Mouse (Mus musculus) forelimb bud, embryonic 11.5 days (tissue): Measurements from ENCODE around the gene Sec22a.

Source experiments
- DNase-seq: peaks from one replicate; pipeline ENCODE4 v3.0.0-alpha.2; 2012; ENCODE audit warnings: low read depth, low spot score

Gene Sec22a

DNA sequence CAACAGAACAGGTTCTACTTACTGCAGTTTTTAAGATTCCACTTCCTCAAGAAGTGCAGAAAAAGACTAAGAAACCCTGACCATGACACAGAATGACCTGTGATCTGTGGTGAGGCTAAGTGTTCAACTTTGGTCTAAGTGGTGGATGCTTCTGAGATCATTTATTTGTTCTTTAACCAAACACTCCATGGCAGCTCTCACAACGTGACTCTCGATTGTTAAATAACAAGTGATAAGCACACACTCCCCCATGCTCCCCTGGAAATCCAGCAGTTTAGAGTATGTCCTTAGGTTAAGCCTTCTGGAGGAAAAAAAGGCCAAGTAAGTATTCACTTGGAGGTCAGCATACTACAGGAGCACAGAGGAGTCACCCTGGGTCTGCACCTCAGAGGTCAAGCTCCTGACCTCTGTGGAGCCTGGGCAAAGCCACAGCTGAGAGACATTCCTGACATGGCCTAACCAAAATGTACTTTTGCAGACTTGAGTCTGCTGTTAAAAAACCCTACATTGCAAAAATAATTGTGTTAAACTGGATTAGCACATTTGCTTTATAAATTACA, 53.1 kb downstream of the Sec22a start:
- no peak for DNase-seq

DNA sequence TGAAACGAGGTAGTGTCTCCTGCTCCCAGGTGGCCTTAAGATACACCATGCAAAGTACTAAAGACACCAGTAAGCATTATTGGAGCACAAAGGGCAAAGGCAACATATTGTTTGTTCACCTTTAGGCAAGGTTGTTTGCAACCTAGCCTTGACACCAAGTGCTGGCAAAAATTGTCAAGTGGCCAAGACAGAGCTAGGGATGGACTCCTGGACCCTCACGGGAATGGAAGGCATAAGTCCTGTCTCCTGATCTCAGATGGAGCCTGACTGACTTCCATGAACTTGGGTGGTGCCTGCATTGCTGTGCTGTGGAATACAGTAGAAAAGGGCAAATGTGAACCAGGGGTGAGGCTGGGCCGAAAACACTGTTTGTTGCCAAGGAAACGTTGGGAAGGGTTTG, 54.1 kb downstream of the Sec22a start:
- no peak for DNase-seq

DNA sequence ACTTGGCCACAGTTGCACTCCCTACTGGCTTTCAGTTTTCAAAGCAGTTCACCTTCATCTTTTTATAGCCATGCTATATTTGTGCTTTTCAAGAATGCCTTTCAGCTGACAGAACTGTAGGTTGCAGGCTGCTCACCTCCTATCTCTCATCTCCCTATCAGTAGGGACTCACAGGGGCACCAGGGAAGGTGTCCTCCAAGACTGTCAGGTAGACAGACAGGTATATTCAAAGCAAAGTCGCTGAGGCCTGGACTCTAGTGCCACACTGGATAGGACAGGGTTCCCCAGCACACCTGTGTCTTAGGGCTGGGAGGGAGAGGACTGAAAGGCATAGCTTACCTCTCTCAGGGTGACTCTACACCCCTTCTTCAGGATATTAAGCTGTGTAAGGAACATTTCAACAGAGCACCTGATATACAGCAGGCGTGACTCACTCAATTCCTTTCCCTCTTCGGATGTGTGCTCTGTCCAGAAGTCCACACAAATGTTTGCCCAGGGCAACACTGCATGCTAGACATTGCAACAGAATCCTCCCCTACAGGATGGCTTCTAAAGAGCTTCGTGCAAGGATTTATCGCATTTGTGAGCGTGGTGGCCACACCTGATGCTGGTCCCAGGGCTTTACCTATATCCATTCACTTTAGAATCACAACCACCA, 55.1 kb downstream of the Sec22a start:
- DNase-seq: no peak

DNA sequence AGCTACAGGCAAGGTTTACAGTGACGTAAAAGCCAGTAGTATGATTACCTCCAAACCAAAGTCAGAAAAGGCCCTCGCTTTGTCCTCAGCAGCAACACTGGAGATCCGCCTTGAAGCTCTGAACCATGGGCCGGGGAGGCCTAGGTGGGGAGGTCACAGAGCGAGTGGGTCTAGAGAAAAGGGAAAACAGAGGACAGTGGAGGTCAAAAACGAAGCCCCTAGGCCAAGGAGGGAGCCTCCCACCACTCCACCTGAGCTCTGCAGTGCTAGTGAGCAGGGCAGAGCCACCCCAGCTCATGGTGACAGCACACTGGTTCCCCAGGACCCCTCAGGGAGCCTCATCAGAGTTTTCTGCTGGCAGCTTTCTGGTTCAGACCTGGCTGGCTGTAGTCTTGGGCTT, 55.7 kb downstream of the Sec22a start:
- DNase-seq: no peak

DNA sequence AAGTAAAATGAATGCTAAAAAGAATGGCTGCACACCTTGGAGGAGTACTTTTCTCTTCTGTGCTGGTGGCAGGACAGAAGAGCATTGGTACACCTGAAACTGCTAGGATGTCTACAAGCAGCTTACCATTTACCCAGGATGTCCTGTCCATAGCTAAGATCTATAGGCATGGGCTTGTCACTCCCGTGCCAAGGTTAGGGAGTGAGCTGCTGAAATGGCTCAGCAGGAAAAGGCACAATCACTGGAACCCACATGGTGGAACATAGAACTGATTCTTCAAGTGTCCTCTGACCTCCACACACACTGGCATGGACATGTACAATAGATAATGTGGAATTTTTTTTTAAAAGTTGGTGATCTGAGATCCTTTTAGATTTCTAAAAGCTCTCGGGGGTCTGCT, 56.4 kb downstream of the Sec22a start:
- DNase-seq: no peak

DNA sequence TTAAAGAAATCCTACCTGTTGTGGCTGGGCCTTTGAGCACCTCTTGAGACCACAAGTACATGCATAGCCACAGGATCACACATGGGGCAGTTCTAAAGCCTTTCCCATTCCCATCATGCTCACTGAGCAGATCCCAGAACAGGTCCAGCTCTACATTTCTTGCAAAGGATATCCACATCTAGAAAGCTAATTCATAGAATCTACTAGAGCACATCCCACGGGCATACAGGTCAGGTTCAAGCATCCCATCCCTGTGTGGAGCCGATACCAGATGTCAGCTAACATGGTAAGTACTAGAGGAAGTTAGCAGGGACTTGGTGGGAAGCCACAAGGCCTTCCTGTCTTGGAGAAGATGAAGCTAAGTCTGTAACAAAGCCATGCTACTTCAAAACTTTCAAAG, 57.1 kb downstream of the Sec22a start:
- no peak for DNase-seq

DNA sequence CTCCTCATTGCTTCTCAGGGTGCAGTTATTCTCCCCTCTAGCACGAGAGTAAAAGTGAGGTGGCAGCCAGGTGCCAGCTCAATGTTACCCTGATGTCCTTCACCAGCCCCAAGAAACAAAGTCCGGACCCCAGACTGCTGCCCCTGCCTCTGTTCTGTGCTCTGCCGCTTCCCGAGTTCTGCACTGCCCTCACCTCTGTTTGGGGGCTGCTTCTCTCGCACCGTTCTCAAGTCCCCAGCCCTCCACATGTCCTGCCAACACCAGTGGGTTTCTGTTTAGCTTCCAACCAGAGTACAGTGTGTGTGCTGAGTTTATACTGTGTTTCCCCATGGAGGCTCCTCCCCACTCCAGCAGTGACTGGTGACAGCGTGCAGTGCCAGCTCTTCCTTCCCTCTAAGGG, 58.5 kb downstream of the Sec22a start:
- DNase-seq: no peak

DNA sequence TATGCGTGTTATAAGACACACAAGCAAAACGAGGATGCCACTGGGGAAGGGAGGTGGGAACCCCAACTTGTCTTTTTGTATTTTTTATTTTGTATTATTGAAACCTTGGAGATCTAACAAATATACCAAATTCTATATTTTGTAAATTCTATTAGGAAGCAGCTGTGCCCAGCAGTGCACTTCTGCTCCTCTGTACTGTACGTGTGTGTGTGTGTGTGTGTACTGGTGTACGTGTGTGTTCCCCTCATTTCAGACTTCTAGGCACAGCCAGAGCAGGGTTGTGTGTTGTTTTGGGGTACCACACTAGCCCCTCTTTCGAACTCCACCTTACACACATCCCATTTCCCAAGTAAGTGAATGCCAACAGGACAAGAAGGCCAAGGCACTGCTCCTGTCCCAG, 59.3 kb downstream of the Sec22a start:
- DNase-seq: no peak

DNA sequence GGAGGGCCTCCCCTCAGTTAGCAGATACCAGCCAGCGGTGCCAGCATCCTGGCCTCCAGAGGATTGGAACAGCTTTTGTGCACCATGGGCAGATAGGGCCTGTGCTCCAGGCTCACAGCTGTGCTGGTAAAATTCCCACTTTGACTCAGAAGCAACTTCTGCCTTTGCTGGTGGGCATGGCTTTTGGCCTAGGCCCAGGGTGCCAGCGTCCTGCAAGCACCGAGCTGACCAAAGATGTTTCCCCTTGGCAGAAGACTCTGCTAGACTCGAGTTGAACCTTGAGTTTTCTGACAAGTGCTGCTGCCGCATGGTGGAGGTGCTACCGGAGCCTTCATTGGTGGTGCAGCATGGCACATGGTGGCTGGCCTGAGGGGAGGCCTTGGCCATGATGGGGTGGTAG, 60.0 kb downstream of the Sec22a start:
- no peak for DNase-seq

DNA sequence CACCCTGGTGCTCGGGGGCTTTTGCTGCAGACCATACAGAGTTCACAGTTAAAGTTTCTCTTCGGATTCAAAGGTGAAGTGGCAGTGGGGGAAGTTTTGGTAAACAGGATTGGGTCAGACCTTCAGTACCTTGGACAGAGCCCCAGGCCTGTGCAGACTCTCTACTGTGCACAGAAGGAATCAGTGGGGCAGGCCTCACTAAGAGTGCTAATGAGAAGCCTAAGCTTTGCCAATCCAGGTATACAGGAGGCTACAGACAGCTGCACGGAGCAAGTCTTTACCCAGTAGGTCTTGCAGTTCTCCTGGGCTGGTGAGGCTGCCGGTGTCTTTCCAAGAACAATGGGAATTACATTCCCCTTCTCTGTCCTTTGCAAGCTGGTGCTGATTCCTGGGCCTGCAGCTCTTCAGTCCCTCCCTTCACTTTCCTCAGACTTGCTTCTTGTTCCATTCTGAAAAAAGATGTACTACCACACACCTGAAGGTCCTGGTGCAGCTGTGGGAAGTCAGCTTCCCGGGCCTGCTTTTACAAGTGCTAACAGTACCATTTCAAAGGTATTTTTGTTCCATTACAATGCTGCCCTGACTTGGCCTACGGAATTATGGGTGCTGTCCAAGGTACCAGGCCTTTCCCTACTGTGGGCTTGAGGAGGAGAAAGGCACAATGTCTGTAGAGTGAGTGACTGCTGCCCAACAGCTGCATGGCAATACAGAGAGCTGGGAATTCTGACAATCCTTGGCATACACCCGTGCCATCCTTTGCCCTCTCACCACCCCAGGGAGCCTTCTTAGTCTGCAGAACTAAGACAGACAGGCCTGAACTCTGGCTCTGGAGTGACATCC, 61.1 kb downstream of the Sec22a start:
- peak; percentile 73 for DNase-seq

DNA sequence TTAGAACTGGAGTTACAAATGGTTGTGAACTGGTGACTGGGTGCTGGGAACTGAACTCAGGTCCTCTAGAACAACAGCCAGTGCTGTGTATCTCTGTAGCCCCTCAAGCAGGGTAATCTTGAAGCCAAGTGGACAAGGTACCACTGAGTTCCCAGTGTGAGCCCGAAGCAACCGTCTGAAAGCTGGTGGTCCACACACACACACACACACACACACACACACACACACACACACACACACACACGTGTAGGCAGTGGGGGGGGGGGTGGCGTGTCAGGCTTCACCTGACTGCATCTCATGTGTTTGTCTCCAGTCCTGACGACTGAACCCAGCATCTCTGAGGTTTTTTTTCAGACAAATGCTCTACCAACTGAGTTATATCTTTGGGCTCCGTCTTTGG, 63.6 kb downstream of the Sec22a start:
- no peak for DNase-seq

DNA sequence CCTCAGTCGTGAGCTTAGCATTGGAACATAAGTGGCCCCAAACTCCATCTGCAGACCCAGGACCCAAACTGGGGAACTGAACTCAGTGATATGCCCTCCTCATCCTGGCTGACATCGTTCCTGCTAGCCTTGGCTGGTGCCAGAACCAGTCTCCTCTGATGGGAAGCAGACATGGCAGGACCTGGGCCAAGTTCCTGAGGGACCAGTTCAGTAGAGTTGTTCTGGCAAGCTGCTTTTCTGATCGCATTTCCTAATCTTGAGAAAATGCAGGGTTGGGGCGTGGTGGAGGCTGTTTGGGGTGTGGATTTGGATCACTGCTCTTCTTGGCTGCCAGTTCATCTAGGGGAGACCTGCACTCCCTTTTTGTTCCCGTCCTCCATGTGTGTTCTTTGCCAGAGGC, 65.9 kb downstream of the Sec22a start:
- DNase-seq: no peak

DNA sequence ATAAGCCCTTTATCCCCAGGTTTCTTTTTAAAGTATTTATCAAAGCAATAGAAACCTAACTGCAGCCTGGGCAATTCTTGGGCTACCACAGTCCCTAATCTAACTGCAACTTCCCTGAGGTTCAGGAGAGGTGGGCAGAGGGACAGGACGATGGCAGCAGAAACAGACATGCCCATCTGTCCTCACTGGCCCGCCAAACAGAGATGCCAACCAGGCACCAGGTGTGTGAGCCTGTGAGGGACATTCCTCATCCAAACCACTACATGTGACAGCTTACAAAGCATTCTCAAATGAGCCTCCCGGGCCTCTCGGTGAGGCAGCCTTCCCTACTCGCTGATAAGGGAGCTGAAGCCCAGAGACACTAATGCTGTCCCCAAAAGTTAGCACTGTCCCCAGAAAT, 76.5 kb downstream of the Sec22a start:
- DNase-seq: no peak

DNA sequence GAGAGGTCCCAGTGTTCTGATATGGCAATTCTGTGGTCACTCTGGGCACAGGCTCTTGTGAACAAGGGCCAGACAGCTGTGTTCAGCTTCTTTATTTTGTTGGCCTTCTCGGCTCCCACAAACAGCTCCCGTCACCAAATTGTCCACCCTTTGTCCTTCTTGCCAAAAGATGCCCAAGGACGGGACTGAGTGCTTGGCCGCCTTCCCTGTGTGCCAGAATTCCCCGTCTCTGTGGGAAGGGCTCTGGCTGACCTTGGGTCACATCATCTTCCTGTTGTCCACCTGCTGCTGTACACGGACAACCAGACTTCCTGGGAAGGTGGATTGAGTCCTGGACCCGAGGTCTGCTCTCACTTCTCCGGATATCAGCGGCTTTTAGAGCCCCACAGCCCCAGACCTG, 77.9 kb downstream of the Sec22a start:
- DNase-seq: no peak

DNA sequence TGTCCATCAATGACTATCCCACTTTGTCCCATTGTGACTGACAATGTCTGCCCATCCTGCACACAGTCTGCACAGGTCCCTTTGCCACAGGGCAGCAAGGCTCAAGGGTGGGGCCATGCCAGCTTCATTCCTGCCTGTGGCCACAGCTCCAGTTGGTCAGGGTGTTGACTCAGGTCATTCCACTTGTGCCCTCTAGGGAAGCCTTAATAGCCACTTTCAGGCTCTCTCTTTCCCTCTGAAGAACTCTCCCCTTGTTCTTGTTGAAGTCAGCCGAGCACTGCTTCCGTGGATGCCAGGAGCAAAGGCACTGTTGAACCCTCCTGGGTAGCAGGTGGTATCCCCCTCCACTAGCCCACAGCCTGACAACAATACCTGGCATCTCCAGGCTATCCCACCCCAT, 81.3 kb downstream of the Sec22a start:
- DNase-seq: no peak

DNA sequence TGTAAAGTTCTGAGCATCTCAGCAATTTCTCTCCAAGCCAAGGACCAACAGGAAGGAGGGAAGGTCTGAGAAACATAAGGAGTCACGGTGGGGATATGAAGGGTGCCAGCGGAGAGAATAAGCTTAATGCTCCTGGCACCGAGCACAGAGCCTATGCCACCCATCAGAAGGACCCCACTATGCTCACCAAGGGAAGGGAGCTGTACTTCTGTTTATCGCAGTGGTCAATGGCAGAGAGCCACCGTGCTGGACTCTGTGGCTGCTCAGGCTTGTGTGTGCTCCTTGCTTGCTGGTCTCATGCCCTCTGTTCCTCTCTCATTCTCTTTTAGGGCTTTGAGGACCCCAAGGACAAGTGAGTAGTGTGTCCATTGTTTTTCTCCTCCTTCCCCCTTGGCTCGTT, 85.6 kb downstream of the Sec22a start:
- no peak for DNase-seq

DNA sequence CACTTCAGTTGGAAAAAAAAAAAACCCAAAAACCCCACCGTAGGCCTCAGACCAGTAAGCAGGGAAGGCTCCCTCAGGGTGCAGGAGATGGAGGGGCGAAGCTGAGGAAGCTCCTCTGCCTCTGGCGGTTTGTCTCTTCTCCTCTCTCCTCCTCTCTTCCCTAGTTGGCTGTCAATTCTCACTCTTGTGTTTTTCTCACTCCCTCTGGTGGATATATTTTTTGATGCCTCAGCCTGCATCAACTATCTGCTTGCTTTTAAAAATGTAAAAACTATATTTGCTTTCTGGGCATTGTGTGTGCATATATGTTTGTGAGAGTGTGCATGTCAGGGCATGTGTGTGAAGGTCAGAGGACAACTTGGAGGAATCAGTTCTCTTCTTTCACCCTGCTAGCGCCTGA, 91.3 kb downstream of the Sec22a start:
- DNase-seq: no peak

DNA sequence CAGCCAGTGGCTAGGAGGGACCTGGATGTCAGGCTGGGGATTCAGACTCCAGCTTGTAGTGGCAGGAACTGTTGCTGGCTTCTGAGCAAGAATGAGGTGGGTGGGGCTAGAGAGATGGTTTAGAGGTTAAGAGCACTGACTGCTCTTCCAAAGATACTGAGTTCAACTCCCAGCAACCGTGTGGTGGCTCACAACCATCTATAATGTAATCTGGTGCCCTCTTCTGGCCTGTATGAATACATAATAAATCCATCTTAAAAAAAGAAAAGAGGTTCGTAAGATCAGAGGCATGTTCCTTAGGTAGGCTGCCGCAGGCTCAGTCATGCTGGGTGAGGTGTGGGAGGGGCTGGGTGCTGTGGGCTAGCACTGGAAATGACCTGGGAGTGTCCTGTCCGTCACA, 92.1 kb downstream of the Sec22a start:
- DNase-seq: no peak

DNA sequence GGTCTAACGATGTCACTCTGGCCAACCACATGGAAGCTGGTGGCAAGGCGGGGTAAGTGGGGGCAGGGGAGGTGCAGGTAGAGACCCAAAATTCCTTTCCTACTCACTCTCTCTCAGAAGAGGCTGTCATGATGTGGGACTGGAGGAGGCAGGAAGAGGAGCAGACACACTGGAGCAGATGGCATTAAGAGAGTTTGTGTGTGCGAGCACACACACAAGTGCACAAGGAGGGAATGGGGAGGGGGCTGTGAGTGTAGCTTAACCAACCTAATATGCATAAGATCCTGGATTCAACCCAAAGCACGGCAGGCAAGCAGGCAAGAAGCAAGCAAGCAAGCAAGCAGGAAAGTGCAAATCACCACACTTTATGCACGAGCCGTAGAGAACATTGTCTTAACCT, 92.8 kb downstream of the Sec22a start:
- DNase-seq: no peak

DNA sequence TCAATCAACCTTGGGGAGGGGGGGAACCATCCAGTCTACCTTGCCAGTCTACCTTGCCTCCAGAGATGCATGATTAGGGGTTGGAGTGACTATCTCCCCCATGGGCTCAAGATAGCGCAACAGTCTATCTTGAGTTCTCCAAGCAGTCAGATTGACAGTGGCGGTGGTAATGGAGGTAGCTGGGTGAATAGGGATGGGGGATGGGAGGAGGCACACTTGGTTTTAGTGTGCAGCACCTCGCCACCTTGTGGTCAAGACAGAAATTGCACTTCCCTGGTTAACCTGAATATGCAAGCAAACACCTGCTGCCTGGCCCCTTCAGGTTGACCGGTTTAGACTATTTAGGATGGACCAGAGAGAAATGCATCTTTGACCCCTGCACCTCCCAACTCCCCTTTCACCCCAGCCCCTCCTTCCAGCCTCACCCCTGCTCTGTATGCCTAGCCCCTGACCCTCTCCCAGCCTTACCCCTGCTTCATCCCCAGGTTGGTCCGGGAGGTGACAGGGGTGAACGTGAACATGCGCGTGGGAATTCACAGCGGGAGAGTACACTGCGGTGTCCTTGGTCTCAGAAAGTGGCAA, 93.3 kb downstream of the Sec22a start:
- peak; percentile 90 for DNase-seq
